Mouse (Mus musculus): Measurements from ENCODE around the gene Pawr. TPM values are rescaled to one million over a fixed set of nuclear protein-coding genes. Genes with fewer than 3 reads are reported as not detected.

The Pawr gene
- polyA plus RNA-seq, 1 experiment from 2014 or later = 83.4 TPM

- DNase-seq (ENCODE audit: low read depth, low spot score) (peak; percentile 76), ATAC-seq (peak; percentile 91)
- CTCF ChIA-PET = interaction anchor here (0.7 to 1.7 kb wide), 7 partner anchors 18 to 231 kb away, joined by 3 to 8 read pairs (median 3); no protein-coding TSS in a partner anchor
- no peaks in the 10 kb centered on the region for H3K27me3 ChIP-seq
- TF ChIP-seq CTCF (IDR thresholded peaks at IDR 0.05) = no peak
- POLR2A ChIA-PET = interaction anchor here (0.6 to 1.0 kb wide), 5 partner anchors 10 to 418 kb away, joined by 3 to 5 read pairs (median 3); no protein-coding TSS in a partner anchor
- in situ Hi-C loops (cut with MboI; ENCODE audit: low pct_unique_long_range_greater_than_20kb) = loop anchor here (5.0 kb wide), 1 partner anchor 130 kb away; no protein-coding TSS in a partner anchor
These were observed 24.1 kb upstream of the Pawr start for GRCm38 (mm10) chr10:108307772-108308171.

GRCm38 (mm10) chr10:108310195-108310594 lies 21.7 kb upstream of the Pawr start:
- POLR2A ChIA-PET = no interaction called here
- ATAC-seq = no peak
- CTCF ChIA-PET = interaction anchor here (1.0 to 1.2 kb wide), 2 partner anchors 26 to 124 kb away, joined by 3 read pairs; no protein-coding TSS in a partner anchor
- no peaks in the 10 kb centered on the region for H3K27me3 ChIP-seq
- TF ChIP-seq CTCF (IDR thresholded peaks at IDR 0.05) = no peak
- in situ Hi-C loops (cut with MboI; ENCODE audit: low pct_unique_long_range_greater_than_20kb) = no loop called here
- no peak for DNase-seq (ENCODE audit: low read depth, low spot score)

GRCm38 (mm10) chr10:108311396-108311795 lies 20.5 kb upstream of the Pawr start:
- no peak for TF ChIP-seq CTCF (IDR thresholded peaks at IDR 0.05)
- no peak for DNase-seq (ENCODE audit: low read depth, low spot score)
- ChIA-PET CTCF (interaction anchor here (1.0 kb wide), 1 partner anchor 123 kb away, joined by 3 read pairs; no protein-coding TSS in a partner anchor), POLR2A (no interaction called here)
- in situ Hi-C loops (cut with MboI; ENCODE audit: low pct_unique_long_range_greater_than_20kb) = no loop called here
- ATAC-seq = no peak
- no peaks in the 10 kb centered on the region for H3K27me3 ChIP-seq

- CTCF ChIA-PET = interaction anchor here (1.2 kb wide), 1 partner anchor 107 kb away, joined by 3 read pairs; no protein-coding TSS in a partner anchor
- no peak for TF ChIP-seq CTCF (IDR thresholded peaks at IDR 0.05)
- in situ Hi-C loops (cut with MboI; ENCODE audit: low pct_unique_long_range_greater_than_20kb) = no loop called here
- DNase-seq (ENCODE audit: low read depth, low spot score) (no peak), ATAC-seq (no peak)
- POLR2A ChIA-PET = no interaction called here
- no peaks in the 10 kb centered on the region for H3K27me3 ChIP-seq
These were observed 18.1 kb upstream of the Pawr start for GRCm38 (mm10) chr10:108313845-108314244.

- in situ Hi-C loops (cut with MboI; ENCODE audit: low pct_unique_long_range_greater_than_20kb) = no loop called here
- POLR2A ChIA-PET = no interaction called here
- no peaks in the 10 kb centered on the region for H3K27me3 ChIP-seq
- DNase-seq (ENCODE audit: low read depth, low spot score) (no peak), ATAC-seq (no peak)
- CTCF ChIA-PET = interaction anchor here (0.6 to 1.2 kb wide), 2 partner anchors 107 to 119 kb away, joined by 3 read pairs; no protein-coding TSS in a partner anchor
- no peak for TF ChIP-seq CTCF (IDR thresholded peaks at IDR 0.05)
These were observed 17.5 kb upstream of the Pawr start for GRCm38 (mm10) chr10:108314396-108314795.

GRCm38 (mm10) chr10:108315236-108315635 lies 16.7 kb upstream of the Pawr start:
- TF ChIP-seq CTCF (IDR thresholded peaks at IDR 0.05) = no peak
- CTCF ChIA-PET = interaction anchor here (1.1 to 1.8 kb wide), 2 partner anchors 10 to 16 kb away, joined by 3 read pairs; no protein-coding TSS in a partner anchor
- in situ Hi-C loops (cut with MboI; ENCODE audit: low pct_unique_long_range_greater_than_20kb) = no loop called here

GRCm38 (mm10) chr10:108328356-108328755 lies 3.6 kb upstream of the Pawr start:
- CTCF ChIA-PET = interaction anchor here (0.8 to 1.1 kb wide), 2 partner anchors 20 to 21 kb away, joined by 3 read pairs; no protein-coding TSS in a partner anchor
- DNase-seq (ENCODE audit: low read depth, low spot score) = no peak
- no peak for ATAC-seq
- in situ Hi-C loops (cut with MboI; ENCODE audit: low pct_unique_long_range_greater_than_20kb) = no loop called here
- no peaks in the 10 kb centered on the region for H3K27me3 ChIP-seq
- TF ChIP-seq CTCF (IDR thresholded peaks at IDR 0.05) = no peak
- POLR2A ChIA-PET = no interaction called here

More at GRCm38 (mm10) chr10:108315236-108315635, 16.7 kb upstream of the Pawr start:
- H3K27me3 ChIP-seq = no peaks in the 10 kb centered on the region
- ATAC-seq = no peak
- POLR2A ChIA-PET = interaction anchor here (1.0 kb wide), 1 partner anchor 15 kb away, joined by 3 read pairs; no protein-coding TSS in a partner anchor
- DNase-seq (ENCODE audit: low read depth, low spot score) = no peak

- in situ Hi-C loops (cut with MboI; ENCODE audit: low pct_unique_long_range_greater_than_20kb) = no loop called here
- POLR2A ChIA-PET = no interaction called here
- CTCF ChIA-PET = interaction anchor here (0.8 kb wide), 1 partner anchor 21 kb away, joined by 3 read pairs; no protein-coding TSS in a partner anchor
- DNase-seq (ENCODE audit: low read depth, low spot score) (no peak), ATAC-seq (no peak)
- no peak for TF ChIP-seq CTCF (IDR thresholded peaks at IDR 0.05)
- H3K27me3 ChIP-seq = no peaks in the 10 kb centered on the region
These were observed 2.9 kb upstream of the Pawr start for GRCm38 (mm10) chr10:108328983-108329382.

GRCm38 (mm10) chr10:108329771-108330170 lies 2.1 kb upstream of the Pawr start:
- CTCF ChIA-PET = no interaction called here
- POLR2A ChIA-PET = no interaction called here
- in situ Hi-C loops (cut with MboI; ENCODE audit: low pct_unique_long_range_greater_than_20kb) = loop anchor here (10.0 kb wide), 1 partner anchor 105 kb away; no protein-coding TSS in a partner anchor
- DNase-seq (ENCODE audit: low read depth, low spot score) (no peak), ATAC-seq (no peak)
- no peak for TF ChIP-seq CTCF (IDR thresholded peaks at IDR 0.05)
- H3K27me3 ChIP-seq = no peaks in the 10 kb centered on the region

GRCm38 (mm10) chr10:108330964-108331363 lies 957 bp upstream of the Pawr start:
- no peak for ATAC-seq
- ChIA-PET CTCF (interaction anchor here (0.8 to 1.1 kb wide), 3 partner anchors 15 to 238 kb away, joined by 3 to 4 read pairs (median 3); no protein-coding TSS in a partner anchor), POLR2A (no interaction called here)
- no peak for TF ChIP-seq CTCF (IDR thresholded peaks at IDR 0.05)
- no peaks in the 10 kb centered on the region for H3K27me3 ChIP-seq
- in situ Hi-C loops (cut with MboI; ENCODE audit: low pct_unique_long_range_greater_than_20kb) = loop anchor here (10.0 kb wide), 1 partner anchor 104 kb away; no protein-coding TSS in a partner anchor
- no peak for DNase-seq (ENCODE audit: low read depth, low spot score)

All from Patski (cell line).